In genomic region chr2:129038426-129038936, GRCm38 (mm10) we compare ENCODE assay signal across 8 mouse cellular contexts. TPM values are rescaled to one million over a fixed set of nuclear protein-coding genes. Genes with fewer than 3 reads are reported as not detected.
DNase-seq lines count a peak whose midpoint lies in the region; ATAC-seq lines count a peak whose summit lies in the region.

No protein-coding gene starts in this region.

- peak overlapping the region; percentile 58 for H3K9ac ChIP-seq in heart, embryonic 11.5 days (ENCODE audit: low read depth, low read length)
- H3K9ac ChIP-seq in hindbrain, embryonic 13.5 days = peak overlapping the region; percentile 80

- DNase-seq in heart, adult 9 months (ENCODE audit: low spot score in 2 of 2) = no peak
- DNase-seq in 3134 (ENCODE audit: extremely low read depth, insufficient read length, low spot score) = peak; percentile 77
- peak; percentile 34 for DNase-seq in cerebellum, adult 8-10 months
- peak; percentile 12 for DNase-seq in mesoderm, embryonic 11.5 days (ENCODE audit: low read depth, low spot score)
- DNase-seq in spleen, postnatal 36 days (ENCODE audit: low spot score in 2 of 2) = no peak
- no peak for DNase-seq in left cerebral cortex, postnatal 25 days (ENCODE audit: low spot score in 2 of 2)

- no peaks in the 10 kb centered on the region for H3K9me3 ChIP-seq in heart, embryonic 11.5 days (replicated peaks; ENCODE audit: control insufficient read depth, low read length)
- no peaks in the 10 kb centered on the region for H3K9me3 ChIP-seq in hindbrain, embryonic 13.5 days

- no peaks in the 10 kb centered on the region for H3K36me3 ChIP-seq in heart, embryonic 11.5 days (ENCODE audit: control insufficient read depth, insufficient read depth, low read length)
- no peaks in the 10 kb centered on the region for H3K36me3 ChIP-seq in hindbrain, embryonic 13.5 days

- H3K27ac ChIP-seq in heart, embryonic 11.5 days (ENCODE audit: low read depth, low read length) = no peak overlapping the region
- no peak overlapping the region for H3K27ac ChIP-seq in hindbrain, embryonic 13.5 days

- H3K4me3 ChIP-seq in heart, embryonic 11.5 days (ENCODE audit: low read depth, low read length) = peak overlapping the region; percentile 47
- H3K4me3 ChIP-seq in hindbrain, embryonic 13.5 days = peak overlapping the region; percentile 50

- WGBS in heart, embryonic 11.5 days (ENCODE audit: insufficient replicate concordance) = 17% methylated on average over 15 of the region's 15 CpGs
- WGBS in hindbrain, embryonic 13.5 days = 37% methylated on average over 15 of the region's 15 CpGs

- ATAC-seq in heart, embryonic 11.5 days (replicated peaks; ENCODE audit: insufficient number of reproducible peaks, low FRiP score, low TSS enrichment) = no peak
- peak; percentile 12; the same call in 1 of the 2 replicates for ATAC-seq in hindbrain, embryonic 13.5 days (ENCODE audit: low FRiP score)

- H3K4me1 ChIP-seq in heart, embryonic 11.5 days (ENCODE audit: control insufficient read depth, insufficient read depth, low read length) = peaks cover 10% of the 10 kb centered on the region; the same call in 1 of the 2 replicates
- H3K4me1 ChIP-seq in hindbrain, embryonic 13.5 days (replicated peaks) = peaks cover 14% of the 10 kb centered on the region

- intact Hi-C loops in left cerebral cortex, postnatal 25 days (cut with DNase I) = no loop called here

- peaks cover 40% of the 10 kb centered on the region for H3K27me3 ChIP-seq in heart, embryonic 11.5 days (ENCODE audit: control insufficient read depth, insufficient read depth, low read length)
- H3K27me3 ChIP-seq in hindbrain, embryonic 13.5 days = peaks cover 41% of the 10 kb centered on the region

- peak overlapping the region; percentile 91 for H3K4me2 ChIP-seq in heart, embryonic 11.5 days
- peak overlapping the region; percentile 97 for H3K4me2 ChIP-seq in hindbrain, embryonic 13.5 days

RNA-seq across cellular contexts. Expression of gene Vinac1, which starts 9.5 kb away (rescaled TPM):
- polyA plus RNA-seq in heart, embryonic 11.5 days (2014; fragmentation: Nextera tagmentation; extraction: Ambion mirVana) = 0.13 TPM in 1 of 2 replicates, not detected in the other
- polyA plus RNA-seq in hindbrain, embryonic 13.5 days (2015; fragmentation: Nextera tagmentation; extraction: Ambion mirVana) = 0.67 and 0.77 TPM in 2 replicates
- under 1 TPM; 0.14 to 0.27 TPM for total RNA-seq in left cerebral cortex, postnatal 25 days (2021)

RNA-seq across cellular contexts. Expression of gene Ttl, which starts 27.3 kb away (rescaled TPM):
- polyA plus RNA-seq in heart, embryonic 11.5 days (2014; fragmentation: Nextera tagmentation; extraction: Ambion mirVana) = 7.4 and 8.5 TPM in 2 replicates
- 33.0 and 33.8 TPM in 2 replicates for polyA plus RNA-seq in hindbrain, embryonic 13.5 days (2015; fragmentation: Nextera tagmentation; extraction: Ambion mirVana)
- 10 to 100 TPM; 65.7 to 74.0 TPM for total RNA-seq in left cerebral cortex, postnatal 25 days (2021)

Comparison
In these comparisons a context has a peak if more than half of its experiments do, and no peak if none do; other contexts are left out.
1. DNase-seq: peak in 3134 (single experiment), cerebellum, adult 8-10 months (single experiment) and mesoderm, embryonic 11.5 days (single experiment); none in heart, adult 9 months (0 of 2), spleen, postnatal 36 days (0 of 2) and left cerebral cortex, postnatal 25 days (0 of 2).